Mouse (Mus musculus): Measurements from ENCODE around the gene Pi4ka. TPM values are rescaled to one million over a fixed set of nuclear protein-coding genes. Genes with fewer than 3 reads are reported as not detected.

Pi4ka gene
- polyA plus RNA-seq, 1 experiment, result 45.2 TPM

GRCm38 (mm10) chr16:17312531-17312930, 93.6 kb downstream of the Pi4ka start:
- no peak overlapping the region for H3K27ac ChIP-seq (ENCODE audit: insufficient read depth, low read length)
- H3K27me3 ChIP-seq (ENCODE audit: control insufficient read depth, insufficient read depth, low read length, poor library complexity, severe bottlenecking), result no peaks in the 10 kb centered on the region
- no peak overlapping the region for H3K4me3 ChIP-seq (ENCODE audit: low read depth, low read length)
- no peak for TF ChIP-seq POLR2A (IDR thresholded peaks at IDR 0.05; ENCODE audit: insufficient read depth, low read length)
- TF ChIP-seq CTCF (IDR thresholded peaks at IDR 0.05; ENCODE audit: low read depth, low read length), result no peak
- TF ChIP-seq EP300 (IDR thresholded peaks at IDR 0.05; ENCODE audit: insufficient read depth, low read depth, low read length), result no peak
- no peaks in the 10 kb centered on the region for H3K9me3 ChIP-seq (replicated peaks; ENCODE audit: control insufficient read depth, insufficient read depth, low read length, poor library complexity, severe bottlenecking)
- H3K36me3 ChIP-seq (ENCODE audit: control insufficient read depth, insufficient read depth, low read length, poor library complexity, severe bottlenecking), result 0 out of 2 replicates have a peak, but pooled peaks cover 5% of the 10 kb centered on the region
- no peaks in the 10 kb centered on the region for H3K4me1 ChIP-seq (ENCODE audit: control insufficient read depth, insufficient read depth, low read length)
- no peak overlapping the region for H3K9ac ChIP-seq (ENCODE audit: low read depth, poor library complexity, severe bottlenecking)

GRCm38 (mm10) chr16:17309036-17309435, 97.1 kb downstream of the Pi4ka start:
- H3K9me3 ChIP-seq (replicated peaks; ENCODE audit: control insufficient read depth, insufficient read depth, low read length, poor library complexity, severe bottlenecking), result no peaks in the 10 kb centered on the region
- no peaks in the 10 kb centered on the region for H3K27me3 ChIP-seq (ENCODE audit: control insufficient read depth, insufficient read depth, low read length, poor library complexity, severe bottlenecking)
- no peak overlapping the region for H3K4me3 ChIP-seq (ENCODE audit: low read depth, low read length)
- no peak overlapping the region for H3K27ac ChIP-seq (ENCODE audit: insufficient read depth, low read length)
- TF ChIP-seq CTCF (IDR thresholded peaks at IDR 0.05; ENCODE audit: low read depth, low read length) (no peak), EP300 (IDR thresholded peaks at IDR 0.05; ENCODE audit: insufficient read depth, low read depth, low read length) (no peak), POLR2A (IDR thresholded peaks at IDR 0.05; ENCODE audit: insufficient read depth, low read length) (no peak)
- no peaks in the 10 kb centered on the region for H3K4me1 ChIP-seq (ENCODE audit: control insufficient read depth, insufficient read depth, low read length)
- 0 out of 2 replicates have a peak, but pooled peaks cover 3% of the 10 kb centered on the region for H3K36me3 ChIP-seq (ENCODE audit: control insufficient read depth, insufficient read depth, low read length, poor library complexity, severe bottlenecking)
- H3K9ac ChIP-seq (ENCODE audit: low read depth, poor library complexity, severe bottlenecking), result no peak overlapping the region

- Histone ChIP-seq H3K36me3 (ENCODE audit: control insufficient read depth, insufficient read depth, low read length, poor library complexity, severe bottlenecking) (0 out of 2 replicates have a peak, but pooled peaks cover 3% of the 10 kb centered on the region), H3K9ac (ENCODE audit: low read depth, poor library complexity, severe bottlenecking) (no peak overlapping the region), H3K4me3 (ENCODE audit: low read depth, low read length) (no peak overlapping the region), H3K9me3 (replicated peaks; ENCODE audit: control insufficient read depth, insufficient read depth, low read length, poor library complexity, severe bottlenecking) (no peaks in the 10 kb centered on the region), H3K4me1 (ENCODE audit: control insufficient read depth, insufficient read depth, low read length) (no peaks in the 10 kb centered on the region), H3K27ac (ENCODE audit: insufficient read depth, low read length) (no peak overlapping the region), H3K27me3 (ENCODE audit: control insufficient read depth, insufficient read depth, low read length, poor library complexity, severe bottlenecking) (no peaks in the 10 kb centered on the region)
- TF ChIP-seq CTCF (IDR thresholded peaks at IDR 0.05; ENCODE audit: low read depth, low read length), result no peak
- no peak for TF ChIP-seq POLR2A (IDR thresholded peaks at IDR 0.05; ENCODE audit: insufficient read depth, low read length)
- TF ChIP-seq EP300 (IDR thresholded peaks at IDR 0.05; ENCODE audit: insufficient read depth, low read depth, low read length), result no peak
Observed at GRCm38 (mm10) chr16:17307461-17307860, 98.7 kb downstream of the Pi4ka start.

GRCm38 (mm10) chr16:17303521-17304245, 102.4 kb downstream of the Pi4ka start:
- Histone ChIP-seq H3K4me3 (ENCODE audit: low read depth, low read length) (no peak overlapping the region), H3K27me3 (ENCODE audit: control insufficient read depth, insufficient read depth, low read length, poor library complexity, severe bottlenecking) (no peaks in the 10 kb centered on the region), H3K36me3 (ENCODE audit: control insufficient read depth, insufficient read depth, low read length, poor library complexity, severe bottlenecking) (0 out of 2 replicates have a peak, but pooled peaks cover 4% of the 10 kb centered on the region), H3K9ac (ENCODE audit: low read depth, poor library complexity, severe bottlenecking) (no peak overlapping the region), H3K9me3 (replicated peaks; ENCODE audit: control insufficient read depth, insufficient read depth, low read length, poor library complexity, severe bottlenecking) (no peaks in the 10 kb centered on the region), H3K4me1 (ENCODE audit: control insufficient read depth, insufficient read depth, low read length) (no peaks in the 10 kb centered on the region), H3K27ac (ENCODE audit: insufficient read depth, low read length) (no peak overlapping the region)
- TF ChIP-seq POLR2A (IDR thresholded peaks at IDR 0.05; ENCODE audit: insufficient read depth, low read length) (no peak), EP300 (IDR thresholded peaks at IDR 0.05; ENCODE audit: insufficient read depth, low read depth, low read length) (no peak), CTCF (IDR thresholded peaks at IDR 0.05; ENCODE audit: low read depth, low read length) (no peak)

- Histone ChIP-seq H3K36me3 (ENCODE audit: control insufficient read depth, insufficient read depth, low read length, poor library complexity, severe bottlenecking) (peaks cover 5% of the 10 kb centered on the region; the same call in 1 of the 2 replicates), H3K4me1 (ENCODE audit: control insufficient read depth, insufficient read depth, low read length) (no peaks in the 10 kb centered on the region), H3K27ac (ENCODE audit: insufficient read depth, low read length) (no peak overlapping the region), H3K9me3 (replicated peaks; ENCODE audit: control insufficient read depth, insufficient read depth, low read length, poor library complexity, severe bottlenecking) (no peaks in the 10 kb centered on the region), H3K27me3 (ENCODE audit: control insufficient read depth, insufficient read depth, low read length, poor library complexity, severe bottlenecking) (no peaks in the 10 kb centered on the region), H3K9ac (ENCODE audit: low read depth, poor library complexity, severe bottlenecking) (no peak overlapping the region), H3K4me3 (ENCODE audit: low read depth, low read length) (no peak overlapping the region)
- TF ChIP-seq EP300 (IDR thresholded peaks at IDR 0.05; ENCODE audit: insufficient read depth, low read depth, low read length), result no peak
- TF ChIP-seq POLR2A (IDR thresholded peaks at IDR 0.05; ENCODE audit: insufficient read depth, low read length), result no peak
- no peak for TF ChIP-seq CTCF (IDR thresholded peaks at IDR 0.05; ENCODE audit: low read depth, low read length)
Observed at GRCm38 (mm10) chr16:17300818-17301217, 105.3 kb downstream of the Pi4ka start.

DNA sequence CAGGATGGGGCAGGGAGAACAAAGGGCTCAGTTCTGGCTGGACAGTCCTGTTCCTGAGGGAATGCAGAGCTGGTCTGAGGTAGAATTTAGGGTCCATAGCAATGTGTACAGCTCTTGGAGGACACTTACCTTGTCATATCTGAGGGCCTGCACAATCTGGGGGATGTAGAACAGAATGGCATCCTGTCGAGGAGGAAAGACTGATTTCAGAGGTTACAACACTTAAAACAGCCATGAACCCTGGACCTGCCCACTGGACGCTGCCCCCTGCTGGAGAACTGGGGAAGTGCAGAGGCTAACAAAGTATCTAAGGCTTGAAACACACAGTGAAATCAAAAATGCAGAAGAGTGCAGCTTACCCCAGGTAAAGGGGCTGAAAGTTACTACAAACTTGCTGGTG, 113.4 kb downstream of the Pi4ka start:
- Histone ChIP-seq H3K27ac (ENCODE audit: insufficient read depth, low read length) (no peak overlapping the region), H3K36me3 (ENCODE audit: control insufficient read depth, insufficient read depth, low read length, poor library complexity, severe bottlenecking) (peaks cover 5% of the 10 kb centered on the region; the same call in 1 of the 2 replicates), H3K4me1 (ENCODE audit: control insufficient read depth, insufficient read depth, low read length) (no peaks in the 10 kb centered on the region), H3K27me3 (ENCODE audit: control insufficient read depth, insufficient read depth, low read length, poor library complexity, severe bottlenecking) (no peaks in the 10 kb centered on the region), H3K9ac (ENCODE audit: low read depth, poor library complexity, severe bottlenecking) (no peak overlapping the region), H3K4me3 (ENCODE audit: low read depth, low read length) (no peak overlapping the region), H3K9me3 (replicated peaks; ENCODE audit: control insufficient read depth, insufficient read depth, low read length, poor library complexity, severe bottlenecking) (no peaks in the 10 kb centered on the region)
- TF ChIP-seq CTCF (IDR thresholded peaks at IDR 0.05; ENCODE audit: low read depth, low read length), result peak; percentile 98
- no peak for TF ChIP-seq EP300 (IDR thresholded peaks at IDR 0.05; ENCODE audit: insufficient read depth, low read depth, low read length)
